13 mouse cellular contexts compared by ENCODE assay signal in the genomic region with DNA sequence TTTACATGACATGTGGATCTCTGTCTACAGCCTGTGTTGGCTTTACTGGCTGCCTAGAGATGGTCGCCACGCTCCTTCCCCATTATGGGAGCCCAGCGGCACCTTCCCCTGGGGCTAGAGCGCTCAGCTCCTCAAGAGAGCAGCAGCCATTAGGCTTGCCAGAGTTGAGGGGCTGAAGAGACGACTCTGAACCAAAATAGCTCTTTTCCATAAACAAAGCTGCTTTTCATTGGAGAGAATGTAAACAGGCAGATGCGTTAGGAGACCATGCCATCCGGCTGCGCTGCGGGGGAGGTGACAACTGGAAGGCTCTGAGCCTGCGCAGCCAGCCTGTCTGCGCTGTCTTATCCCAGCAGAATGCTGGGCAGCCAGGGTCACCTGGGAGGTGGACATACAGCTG. TPM values are rescaled to one million over a fixed set of nuclear protein-coding genes. Genes with fewer than 3 reads are reported as not detected.
DNase-seq lines count a peak whose midpoint lies in the region; ATAC-seq lines count a peak whose summit lies in the region.
"Had no signal": no experiment of that assay in that cellular context is flagged by ENCODE, and none has a peak within 500 bp of the region (broad histone marks: within the 10 kb centered on the region; RNA-seq: fewer than 3 reads in every experiment).

No protein-coding gene starts in this region.

- no peaks in the 10 kb centered on the region for H3K36me3 ChIP-seq in forebrain, embryonic 16.5 days (ENCODE audit: control insufficient read depth, insufficient read depth)
- no peaks in the 10 kb centered on the region for H3K36me3 ChIP-seq in forebrain, embryonic 12.5 days (replicated peaks)
- H3K36me3 ChIP-seq: hindbrain, embryonic 10.5 days had no signal

- no peaks in the 10 kb centered on the region for H3K27me3 ChIP-seq in forebrain, embryonic 16.5 days (replicated peaks; ENCODE audit: control insufficient read depth, insufficient read depth, low read length)
- H3K27me3 ChIP-seq in forebrain, embryonic 12.5 days, result no peaks in the 10 kb centered on the region

- peak; percentile 40; the same call in 1 of the 2 replicates for ATAC-seq in forebrain, embryonic 16.5 days
- no peak for ATAC-seq in forebrain, embryonic 12.5 days (ENCODE audit: low FRiP score)

- intact Hi-C loops in heart, postnatal 36 days (cut with DNase I), result no loop called here

- 49% methylated on average over 11 of the region's 11 CpGs for WGBS in forebrain, embryonic 16.5 days
- WGBS in forebrain, embryonic 12.5 days, result 60% methylated on average over 11 of the region's 11 CpGs

- H3K9ac ChIP-seq in forebrain, embryonic 16.5 days (replicated peaks; ENCODE audit: low read depth, low read length), result no peak overlapping the region
- no peak overlapping the region for H3K9ac ChIP-seq in forebrain, embryonic 12.5 days

- no peak overlapping the region for H3K4me3 ChIP-seq in forebrain, embryonic 16.5 days (replicated peaks; ENCODE audit: low read length)
- no peak overlapping the region for H3K4me3 ChIP-seq in forebrain, embryonic 12.5 days (replicated peaks)
- H3K4me3 ChIP-seq: hindbrain, embryonic 10.5 days had no signal

- no peaks in the 10 kb centered on the region for H3K9me3 ChIP-seq in forebrain, embryonic 16.5 days (ENCODE audit: control insufficient read depth, low read length)
- no peaks in the 10 kb centered on the region for H3K9me3 ChIP-seq in forebrain, embryonic 12.5 days
- H3K9me3 ChIP-seq: hindbrain, embryonic 10.5 days had no signal

- peaks cover 3% of the 10 kb centered on the region; the same call in 1 of the 2 replicates for H3K4me1 ChIP-seq in forebrain, embryonic 16.5 days (replicated peaks; ENCODE audit: control insufficient read depth, insufficient read depth, low read length)
- H3K4me1 ChIP-seq in forebrain, embryonic 12.5 days, result no peaks in the 10 kb centered on the region

- H3K27ac ChIP-seq in forebrain, embryonic 16.5 days (ENCODE audit: low read length), result no peak overlapping the region
- no peak overlapping the region for H3K27ac ChIP-seq in forebrain, embryonic 12.5 days
- H3K27ac ChIP-seq: hindbrain, embryonic 10.5 days had no signal

- no peak overlapping the region for H3K4me2 ChIP-seq in forebrain, embryonic 16.5 days (ENCODE audit: low read length)
- H3K4me2 ChIP-seq in forebrain, embryonic 12.5 days, result no peak overlapping the region

- DNase-seq in ovary, adult 18-20 months (ENCODE audit: low spot score), result peak; percentile 13
- no peak for DNase-seq in ovary, postnatal 14 days (ENCODE audit: low spot score)
- DNase-seq in lung, postnatal 10 days, result peak; percentile 77
- no peak for DNase-seq in heart, postnatal 36 days
- DNase-seq in cerebellum, adult 8-10 months, result no peak
- no peak for DNase-seq in adrenal gland, postnatal 14 days
- DNase-seq: adrenal gland, adult 2 months; cerebellum, postnatal 10 days; heart, adult 18-20 months had no signal

RNA-seq across cellular contexts. Expression of a gene that starts 55.1 kb away (rescaled TPM):
- not detected in 2 replicates for polyA plus RNA-seq in forebrain, embryonic 16.5 days (2015; fragmentation: Nextera tagmentation; extraction: Ambion mirVana)
- polyA plus RNA-seq in forebrain, embryonic 12.5 days (2016; fragmentation: Nextera tagmentation; extraction: Ambion mirVana), result not detected in 2 replicates
- not detected for total RNA-seq in heart, postnatal 36 days (2021)
- total RNA-seq in adrenal gland, postnatal 14 days (2021), result not detected in 2 replicates
- total RNA-seq: adrenal gland, adult 2 months; heart, adult 18-20 months; layer of hippocampus, adult 8-10 months had no signal
- polyA plus RNA-seq: adrenal gland, adult 2 months; hindbrain, embryonic 10.5 days had no signal

Comparison
In these comparisons a context has a peak if more than half of its experiments do, and no peak if none do; other contexts are left out.
1. DNase-seq: peak in ovary, adult 18-20 months (single experiment) and lung, postnatal 10 days (single experiment); none in ovary, postnatal 14 days (single experiment), heart, postnatal 36 days (0 of 2), cerebellum, adult 8-10 months (single experiment) and adrenal gland, postnatal 14 days (single experiment).